Mouse (Mus musculus) testis, postnatal 10 days (tissue): ENCODE measurements around the gene Vwf.

Source experiments
- DNase-seq: peaks from one replicate; pipeline ENCODE4 v3.0.0; 2021; ENCODE audit warnings: low spot score

Gene Vwf

GRCm38 (mm10) chr6:125622434-125622833, 75.9 kb downstream of the Vwf start:
- no peak for DNase-seq

DNA sequence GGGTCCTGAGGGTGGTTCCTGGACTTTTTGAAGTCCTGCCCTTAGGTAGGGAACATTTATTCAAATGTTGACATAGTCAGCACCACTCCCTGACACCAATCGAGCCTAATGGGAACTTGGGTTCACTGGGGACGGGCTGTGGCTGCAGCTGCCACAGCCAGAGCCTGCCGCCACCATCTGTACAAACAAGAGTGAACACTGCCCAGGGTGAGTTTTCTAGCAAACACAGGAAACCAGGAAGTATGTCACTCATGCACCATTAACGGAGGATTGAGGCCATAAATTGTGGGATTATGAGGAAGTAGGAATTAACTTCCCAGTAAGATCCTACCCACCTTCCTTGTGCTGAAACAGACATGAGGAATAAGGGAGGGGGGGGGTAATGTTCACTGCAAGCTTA, 93.9 kb downstream of the Vwf start:
- DNase-seq, result no peak

- DNase-seq, result no peak
Observed at GRCm38 (mm10) chr6:125641146-125641545, 94.6 kb downstream of the Vwf start.

GRCm38 (mm10) chr6:125648964-125649363, 102.4 kb downstream of the Vwf start:
- DNase-seq, result no peak

DNA sequence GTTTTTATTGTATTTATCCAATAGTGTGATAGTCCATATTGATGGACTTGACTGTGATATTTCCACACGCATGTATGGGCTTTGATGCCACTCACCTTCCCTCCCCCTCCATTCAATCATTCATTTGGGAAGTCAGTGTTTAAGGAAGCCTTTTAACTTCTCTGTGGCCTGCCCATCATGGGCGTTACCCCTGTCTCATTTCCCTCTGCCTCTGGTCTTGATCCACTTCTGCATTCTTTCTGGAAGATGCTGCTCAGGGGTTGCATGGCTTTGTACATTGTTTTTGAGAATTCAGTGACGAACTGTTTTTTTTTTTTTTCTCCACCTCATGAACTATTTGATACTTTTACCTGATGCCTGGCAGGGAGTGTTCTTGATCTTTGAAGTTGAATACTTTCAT, 104.8 kb downstream of the Vwf start:
- DNase-seq, result no peak

DNA sequence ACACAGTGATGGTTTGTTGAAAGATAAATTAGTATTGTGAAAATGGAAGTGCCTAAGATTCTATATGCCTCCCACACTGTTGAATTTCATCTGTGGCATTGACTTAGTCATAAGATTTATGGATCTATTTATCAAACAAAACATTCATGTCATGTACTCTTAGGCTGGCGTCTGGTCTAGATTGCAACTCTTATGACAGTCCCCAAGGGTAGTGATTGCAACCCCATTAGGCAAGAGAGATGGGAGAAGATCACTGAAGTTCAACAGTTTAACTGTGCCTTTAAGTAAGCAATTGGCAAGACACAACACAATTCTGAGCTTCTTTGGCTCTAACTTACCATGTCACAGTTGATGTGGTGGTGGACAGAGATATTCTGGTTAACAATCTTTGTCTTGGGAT, 106.8 kb downstream of the Vwf start:
- no peak for DNase-seq

- DNase-seq, result no peak
Observed at GRCm38 (mm10) chr6:125656921-125657320, 110.3 kb downstream of the Vwf start.

GRCm38 (mm10) chr6:125657966-125658365, 111.4 kb downstream of the Vwf start:
- no peak for DNase-seq

DNA sequence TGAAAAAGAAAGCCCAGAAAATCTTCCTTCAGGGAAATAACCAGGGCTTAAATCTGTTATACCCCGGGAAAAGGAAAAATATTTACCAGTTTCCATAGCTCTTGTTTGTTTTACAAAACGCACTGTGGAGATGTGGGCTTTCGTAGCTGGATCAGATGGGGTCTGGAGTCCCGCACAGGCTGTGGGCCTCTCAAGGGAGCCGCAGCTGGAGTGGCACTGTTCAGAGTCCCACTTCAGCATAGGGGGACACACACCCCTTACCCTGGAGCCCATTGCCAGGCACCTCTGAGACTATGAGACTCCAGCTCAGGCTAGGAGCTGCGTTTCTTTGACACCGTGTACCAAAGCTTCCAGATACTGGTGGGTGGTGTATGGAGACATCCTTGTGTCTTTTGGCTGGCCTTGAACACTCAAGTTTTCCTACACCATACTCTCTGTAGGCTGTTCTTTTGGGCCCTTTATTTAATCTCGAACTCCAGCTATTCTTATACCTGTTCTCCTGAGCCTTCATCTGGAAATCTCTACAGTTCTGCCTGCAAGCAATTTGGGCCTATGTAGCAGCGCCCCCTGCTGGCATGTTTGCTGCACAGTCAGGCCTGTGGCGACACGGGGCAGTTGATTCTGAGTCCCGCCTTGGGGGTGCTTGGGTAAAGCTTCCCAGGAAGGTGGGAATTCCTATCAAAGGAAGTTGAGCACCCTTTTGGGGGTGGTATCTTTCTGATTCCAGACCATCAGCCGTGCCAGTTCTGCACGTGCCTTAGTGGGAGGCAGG, 114.7 kb downstream of the Vwf start:
- DNase-seq, result peak; percentile 88

DNA sequence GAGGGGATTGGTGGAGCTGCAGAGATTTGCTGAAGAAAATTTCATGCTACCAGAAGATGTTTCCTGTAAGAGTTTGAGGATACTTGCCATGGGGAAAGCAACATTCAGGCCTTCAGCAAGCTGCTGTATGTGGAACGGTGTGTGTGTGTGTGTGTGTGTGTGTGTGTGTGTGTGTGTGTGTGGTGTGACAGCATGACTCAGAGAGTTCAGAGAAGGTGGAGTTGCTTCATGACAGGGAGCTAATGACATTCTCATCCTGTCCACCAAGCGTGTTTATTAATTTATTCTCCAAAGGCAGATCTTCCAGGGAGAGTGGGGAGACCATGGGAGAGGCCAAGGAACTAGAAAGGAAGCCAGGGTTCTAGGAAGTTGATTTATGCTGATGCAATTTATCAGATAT, 117.3 kb downstream of the Vwf start:
- no peak for DNase-seq

- no peak for DNase-seq
Observed at GRCm38 (mm10) chr6:125671835-125672234, 125.3 kb downstream of the Vwf start.

DNA sequence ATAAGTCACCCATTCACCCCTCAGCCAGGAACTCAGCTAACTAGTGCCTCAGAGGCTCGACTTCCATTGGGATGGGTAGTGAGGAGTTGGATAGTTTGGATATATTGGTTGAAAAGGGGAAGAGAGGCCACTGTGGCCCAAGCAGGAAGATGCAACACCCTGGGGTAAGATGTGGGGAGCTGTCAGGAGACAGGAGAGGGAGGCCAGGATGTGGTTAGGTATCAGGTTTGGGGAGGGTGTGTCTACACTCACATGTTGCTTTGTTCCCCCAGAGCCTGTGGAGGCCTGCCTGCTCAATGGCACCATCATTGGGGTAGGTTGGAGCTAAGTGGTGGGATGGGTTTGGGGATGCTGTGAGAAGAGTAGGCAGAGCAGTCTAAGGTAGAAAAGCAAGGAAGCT, 131.9 kb downstream of the Vwf start:
- DNase-seq, result no peak

DNA sequence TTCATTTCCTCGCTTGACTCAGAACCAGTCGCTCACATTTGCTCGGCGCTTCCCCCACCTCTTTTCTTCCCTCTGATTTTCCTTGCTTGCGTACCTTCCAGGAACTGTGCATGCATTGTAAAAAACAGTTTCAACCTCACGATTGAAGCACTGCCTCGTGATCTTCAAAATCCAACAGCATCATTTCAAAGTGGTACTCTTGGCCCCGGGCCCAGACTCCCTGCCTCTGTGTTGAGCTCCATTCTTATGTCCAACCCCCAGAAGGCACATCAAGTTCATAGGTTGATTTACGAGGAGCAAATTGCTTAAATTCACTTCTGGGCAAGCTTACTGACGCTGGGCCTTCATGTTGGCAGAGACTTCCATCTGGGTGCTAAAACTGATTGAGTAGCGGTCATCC, 134.0 kb downstream of the Vwf start:
- DNase-seq, result no peak

- no peak for DNase-seq
Observed at GRCm38 (mm10) chr6:125685420-125685819, 138.8 kb downstream of the Vwf start.

DNA sequence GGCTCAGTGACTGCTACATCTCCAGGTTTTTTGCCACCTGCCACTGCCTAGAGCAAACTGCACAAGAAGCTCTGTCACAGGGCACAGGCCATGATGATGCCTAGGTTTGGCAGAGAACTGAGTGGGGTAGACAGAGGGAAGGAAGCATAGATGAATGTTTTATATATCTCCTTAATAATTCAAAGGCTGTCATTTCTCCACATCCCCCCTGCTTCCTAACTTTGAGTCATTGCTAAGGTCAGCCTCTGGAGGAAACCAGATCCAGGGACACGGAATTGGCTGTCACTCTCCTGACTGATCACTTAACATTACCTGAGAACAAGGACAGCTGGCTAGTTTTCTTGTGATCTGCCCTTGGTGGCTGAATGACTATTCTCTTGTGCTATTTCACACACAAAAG, 141.4 kb downstream of the Vwf start:
- DNase-seq, result no peak

GRCm38 (mm10) chr6:125690057-125690703, 143.6 kb downstream of the Vwf start, which contains the start of gene Ano2:
TSS of gene Ano2 (plus strand) at chr6:125690419.
- no peak for DNase-seq

GRCm38 (mm10) chr6:125701146-125701545, 154.6 kb downstream of the Vwf start:
- DNase-seq, result no peak

GRCm38 (mm10) chr6:125711261-125711660, 164.7 kb downstream of the Vwf start:
- DNase-seq, result no peak

DNA sequence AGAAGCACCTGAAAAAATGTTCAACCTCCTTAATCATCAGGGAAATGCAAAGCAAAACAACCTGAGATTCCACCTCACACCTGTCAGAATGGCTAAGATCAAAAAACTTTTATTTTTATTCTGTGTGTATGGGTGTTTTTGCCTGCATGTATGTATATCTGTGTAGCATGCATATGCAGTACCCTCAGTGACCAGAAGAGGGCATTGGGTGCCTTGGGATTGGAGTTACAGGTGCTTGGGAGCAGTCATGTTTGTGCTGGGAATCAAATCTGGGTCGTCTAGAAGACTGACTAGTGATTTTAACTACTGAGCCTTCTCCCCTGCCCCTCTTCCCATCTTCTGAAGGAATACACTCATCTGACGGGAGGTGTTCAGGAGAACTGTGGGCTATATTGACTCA, 179.8 kb downstream of the Vwf start:
- no peak for DNase-seq

DNA sequence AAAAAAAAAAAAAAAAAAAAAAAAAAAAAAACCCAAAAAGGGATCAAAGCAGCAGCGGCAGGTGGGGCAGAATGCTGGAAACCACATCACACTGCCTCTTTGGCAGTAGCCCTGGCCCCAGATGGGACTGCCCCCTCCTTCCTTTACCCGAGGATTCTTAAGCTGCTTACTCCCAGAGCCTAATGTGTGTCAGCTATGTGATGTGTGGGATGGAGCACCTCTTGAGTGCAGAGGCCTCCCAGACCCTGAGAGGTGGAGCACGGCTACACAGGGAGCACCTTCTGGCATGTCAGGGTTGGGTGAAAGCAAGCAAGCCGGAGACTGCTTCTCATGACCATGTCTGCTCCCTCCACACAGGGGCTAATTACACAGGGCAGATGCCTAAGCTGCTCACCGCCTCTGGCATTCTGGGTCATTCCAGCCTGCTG, 180.9 kb downstream of the Vwf start:
- DNase-seq, result no peak

- DNase-seq, result no peak
Observed at GRCm38 (mm10) chr6:125729471-125729870, 182.9 kb downstream of the Vwf start.

DNA sequence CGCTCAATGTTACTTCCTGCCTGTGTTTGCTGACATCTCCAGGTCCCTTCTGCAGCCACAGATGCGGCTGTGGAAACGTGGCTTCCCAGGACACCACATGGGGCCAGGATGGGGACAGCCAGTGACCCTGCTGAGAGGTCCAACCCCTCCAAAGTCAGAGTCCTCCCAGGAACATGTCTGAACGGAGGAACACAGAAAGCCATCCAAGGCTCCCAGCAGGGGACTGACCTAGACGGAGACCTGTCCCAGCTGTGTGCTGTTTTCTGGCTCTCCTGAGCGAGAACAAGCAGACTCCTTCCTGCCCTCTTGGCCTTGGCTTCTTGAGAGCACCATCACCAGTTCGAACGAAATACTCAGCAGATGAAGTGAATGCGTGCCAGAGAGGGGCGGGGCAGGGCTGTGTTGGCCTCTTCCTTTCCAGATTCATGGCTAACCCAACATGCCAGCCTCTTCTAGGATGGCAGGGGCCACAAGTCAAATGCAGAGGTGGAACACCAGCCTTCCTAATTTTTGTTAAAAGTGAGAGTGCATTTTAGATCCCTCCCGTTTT, 183.5 kb downstream of the Vwf start:
- DNase-seq, result no peak
